Mouse (Mus musculus): ENCODE measurements around the gene Mab21l1.

Gene Mab21l1

GRCm38 (mm10) chr3:55793842-55794575 is 11.7 kb downstream of the Mab21l1 start:
- in situ Hi-C loops (cut with MboI, MseI): no loop called here

GRCm38 (mm10) chr3:55794768-55795167 is 12.5 kb downstream of the Mab21l1 start:
- in situ Hi-C loops (cut with MboI, MseI): no loop called here

- in situ Hi-C loops (cut with MboI, MseI): no loop called here
These were observed 32.8 kb downstream of the Mab21l1 start for GRCm38 (mm10) chr3:55814993-55815625.

- in situ Hi-C loops (cut with MboI, MseI): no loop called here
These were observed 33.8 kb downstream of the Mab21l1 start for GRCm38 (mm10) chr3:55816096-55816495.

- in situ Hi-C loops (cut with MboI, MseI): no loop called here
These were observed 34.5 kb downstream of the Mab21l1 start for GRCm38 (mm10) chr3:55816638-55817375.

- in situ Hi-C loops (cut with MboI, MseI): no loop called here
These were observed 35.8 kb downstream of the Mab21l1 start for GRCm38 (mm10) chr3:55818082-55818481.

- in situ Hi-C loops (cut with MboI, MseI): no loop called here
These were observed 37.3 kb downstream of the Mab21l1 start for GRCm38 (mm10) chr3:55819598-55819997.

- in situ Hi-C loops (cut with MboI, MseI): no loop called here
These were observed 42.6 kb downstream of the Mab21l1 start for GRCm38 (mm10) chr3:55824864-55825263.

- in situ Hi-C loops (cut with MboI, MseI): no loop called here
These were observed 46.4 kb downstream of the Mab21l1 start for GRCm38 (mm10) chr3:55828481-55829256.

- in situ Hi-C loops (cut with MboI, MseI): no loop called here
These were observed 47.9 kb downstream of the Mab21l1 start for GRCm38 (mm10) chr3:55830226-55830625.
